Mouse (Mus musculus): ENCODE results near the gene Naaladl1.

DNA sequence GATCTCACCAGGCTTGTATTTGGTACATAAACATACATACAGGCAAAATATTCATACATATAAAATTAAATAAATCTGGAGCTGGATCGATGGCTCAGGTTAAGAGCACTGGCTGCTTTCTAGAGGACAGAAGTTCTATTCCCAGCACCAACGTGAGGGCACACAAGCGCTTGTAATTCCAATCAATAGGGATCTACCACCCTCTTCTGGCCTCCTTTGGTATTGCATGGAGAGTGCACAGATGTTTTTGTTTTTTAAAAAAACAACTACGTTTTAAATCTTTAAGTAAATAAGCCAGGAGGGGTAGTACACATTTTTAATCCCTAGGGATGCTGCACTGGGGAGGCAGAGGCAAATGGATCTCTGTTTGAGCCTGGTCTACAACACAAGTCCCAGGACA lies 20.7 kb downstream of the Naaladl1 start:
- TF ChIP-seq TAL1 (IDR thresholded peaks at IDR 0.05; ENCODE audit: low read length) = no peak
- no peak for TF ChIP-seq GATA1 (IDR thresholded peaks at IDR 0.05; ENCODE audit: low read length)
